Mouse (Mus musculus) left cerebral cortex, adult 11 months (tissue): ENCODE data around the gene Oas1d.

Experiments used
- DNase-seq: peaks from one replicate; pipeline ENCODE4 v3.0.0; 2022; ENCODE audit warnings: low spot score

Oas1d gene

DNA sequence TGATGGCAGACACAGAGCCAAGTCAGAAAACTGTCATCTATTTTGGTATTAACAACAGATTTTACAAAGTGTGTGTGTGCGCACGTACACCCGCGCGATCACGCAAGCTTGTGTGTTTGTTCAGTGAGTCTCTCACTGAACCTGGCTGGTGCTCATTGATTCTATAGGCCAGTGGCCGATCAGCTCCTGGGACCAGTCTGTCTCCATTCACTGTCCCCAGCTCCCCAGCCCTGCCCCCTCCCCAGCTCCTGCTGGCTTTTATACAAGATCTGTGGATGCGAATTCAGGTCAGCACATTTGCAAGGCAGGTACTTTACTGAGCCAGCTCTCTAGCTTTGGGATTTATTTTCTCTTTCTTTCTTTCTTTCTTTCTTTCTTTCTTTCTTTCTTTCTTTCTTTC lies 54.5 kb downstream of the Oas1d start:
- no peak for DNase-seq

DNA sequence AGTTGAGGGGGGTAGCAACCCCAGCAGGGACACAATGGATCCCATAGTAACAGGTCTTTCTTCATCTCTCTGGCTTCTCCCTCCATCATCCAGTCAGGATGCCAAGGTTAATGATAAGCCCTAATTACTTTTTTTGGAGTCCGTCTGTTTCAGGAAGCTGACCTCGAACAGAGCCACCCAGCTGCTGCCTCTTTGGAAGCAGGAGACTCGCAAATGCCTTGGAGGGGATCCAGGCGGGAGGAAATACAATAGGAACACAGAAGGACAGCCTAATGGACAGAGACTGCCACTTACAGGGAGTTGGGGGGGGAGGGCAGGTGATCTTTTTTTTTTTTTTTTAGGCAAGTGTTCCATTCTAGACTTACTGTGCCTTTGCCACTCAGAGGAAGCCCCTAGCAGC lies 55.4 kb downstream of the Oas1d start:
- DNase-seq, result no peak
